Mouse (Mus musculus) spleen, adult 2 months (tissue): ENCODE results near the gene Il2ra.

Experiments
- CTCF ChIP-seq: fragments of 200-500 bp; IDR thresholded peaks from 2 replicates; pipeline ENCODE4 v1.5.1; 2011; ENCODE audit warnings: mild to moderate bottlenecking, inconsistent platforms; ENCODE audit not compliant: insufficient read depth, insufficient read length, insufficient replicate concordance; ENCODE audit errors: extremely low read depth
- POLR2A ChIP-seq: fragments of 200-500 bp; IDR thresholded peaks from 2 replicates; pipeline ENCODE4 v1.6.1; 2011; ENCODE audit warnings: low read depth, low read length, inconsistent platforms

GRCm38 (mm10) chr2:11694104-11694503 lies 51.5 kb downstream of the Il2ra start:
- no peak for TF ChIP-seq CTCF
- no peak for TF ChIP-seq POLR2A
